Mouse (Mus musculus): ENCODE results near the gene Igf2. TPM values are rescaled to one million over a fixed set of nuclear protein-coding genes. Genes with fewer than 3 reads are reported as not detected.

The Igf2 gene
- total RNA-seq (2023): not detected

DNA sequence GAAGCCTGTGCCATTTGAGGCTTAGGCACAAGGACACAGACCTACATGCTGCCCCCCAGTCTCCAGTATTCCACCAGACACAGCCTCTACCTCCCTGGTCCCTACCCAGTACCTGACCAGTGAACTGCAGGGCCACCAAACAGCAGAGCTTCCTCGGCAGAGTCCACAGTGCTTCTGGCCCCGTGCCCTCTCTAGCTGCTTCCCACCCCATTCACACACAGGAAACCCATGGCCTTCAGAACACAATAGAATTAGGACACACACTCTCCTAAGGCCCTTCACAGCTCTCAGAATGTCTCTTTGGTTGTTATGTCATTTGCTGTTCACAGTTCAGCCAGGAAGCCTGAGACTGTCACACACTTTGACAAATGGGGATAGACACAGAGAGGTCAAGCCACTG lies at the start of gene Igf2:
Gene Igf2, minus strand, starts transcription at position 158 of the 400 bp plus-strand sequence.

GRCm38 (mm10) chr7:142669751-142670625 lies 3.4 kb upstream of the Igf2 start, which contains the start of gene Gm49394:
Gene Gm49394 (minus strand): TSS chr7:142669942.

Other genes with a start within 250 kb of the Igf2 start
- 10 to 100 TPM in 1 of 2 experiments, 1 to 10 TPM in 1; 5.1 to 10.5 TPM for gene Syt8, start 232.0 kb downstream of the Igf2 start, total RNA-seq (2023)
- 1 to 10 TPM; 5.9 to 7.9 TPM for gene Tnni2, start 225.0 kb downstream of the Igf2 start, total RNA-seq (2023)
- gene Lsp1, start 206.0 kb downstream of the Igf2 start, total RNA-seq (2023): 1,000 to 10,000 TPM; 1,349 to 1,491 TPM
- 10 to 100 TPM; 17.8 to 18.5 TPM for gene Tnnt3, start 168.0 kb downstream of the Igf2 start, total RNA-seq (2023)
- 1 to 10 TPM; 1.1 TPM for gene Mrpl23, start 134.1 kb downstream of the Igf2 start, total RNA-seq (2023)
- gene Gm49394, start 3.1 kb upstream of the Igf2 start, total RNA-seq (2023): not detected
- not detected for gene Ins2, start 76.6 kb upstream of the Igf2 start, total RNA-seq (2023)

Measured in neutrophil, adult 83 days (primary cell).